Mouse (Mus musculus) olfactory bulb, adult 2 months (tissue): ENCODE data around the gene Vps26a.

Experiments
- CTCF ChIP-seq: fragments of 200-500 bp; IDR thresholded peaks from 2 replicates; pipeline ENCODE4 v1.5.1; 2012; ENCODE audit warnings: low read depth, mild to moderate bottlenecking, low read length, moderate library complexity; ENCODE audit not compliant: insufficient read depth
- POLR2A ChIP-seq: fragments of 200-500 bp; IDR thresholded peaks from 2 replicates; pipeline ENCODE4 v1.6.1; 2012; ENCODE audit warnings: mild to moderate bottlenecking, low read depth, low read length, moderate library complexity; ENCODE audit not compliant: insufficient read depth

DNA sequence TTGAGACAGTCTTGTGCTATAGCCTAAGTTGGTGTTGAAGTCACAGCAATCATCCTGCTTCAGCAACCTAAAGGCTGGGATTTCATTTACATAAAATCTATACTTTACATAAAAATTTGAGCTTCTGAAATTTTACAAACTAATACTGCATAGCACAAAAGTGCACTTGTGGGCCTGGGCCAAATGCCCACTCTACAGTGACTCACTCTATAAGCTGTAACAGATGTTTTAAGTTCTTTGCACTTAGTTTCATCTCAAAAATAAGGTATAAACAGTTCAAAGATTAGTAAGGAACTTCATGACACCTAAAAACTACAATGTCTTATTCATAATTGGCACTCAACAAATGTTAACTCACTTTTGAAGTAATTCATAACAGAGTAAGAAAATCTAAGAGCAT is 25.3 kb downstream of the Vps26a start:
- no peak for TF ChIP-seq POLR2A
- no peak for TF ChIP-seq CTCF
